Mouse (Mus musculus): ENCODE results near the gene Gm20521. TPM values are rescaled to one million over a fixed set of nuclear protein-coding genes. Genes with fewer than 3 reads are reported as not detected.
"Not testable (repeated sequence)": the region's sequence is repeated elsewhere in the genome, so short reads cannot be mapped to it uniquely, and the experiment has no call there.

The Gm20521 gene
- polyA plus RNA-seq, 1 experiment from 2014 or later = not detected

- H3K27me3 ChIP-seq (ENCODE audit: control insufficient read depth, insufficient read depth, low read depth, low read length); H3K9ac ChIP-seq (ENCODE audit: low read depth, low read length); H3K4me2 ChIP-seq (ENCODE audit: low read depth, low read length); H3K36me3 ChIP-seq (ENCODE audit: control insufficient read depth, insufficient read depth); H3K4me1 ChIP-seq (ENCODE audit: control insufficient read depth, low read depth, low read length); H3K9me3 ChIP-seq (replicated peaks; ENCODE audit: control insufficient read depth, low read length); H3K4me3 ChIP-seq (ENCODE audit: low read depth, low read length); H3K27ac ChIP-seq (ENCODE audit: low read length); ATAC-seq (ENCODE audit: low read depth): not testable (repeated sequence)
- 72% methylated on average over 9 of the region's 11 CpGs for WGBS (ENCODE audit: insufficient replicate concordance)
Measured at GRCm38 (mm10) chr14:54947008-54947407, 63.8 kb downstream of the Gm20521 start.

Other genes with a start within 250 kb of the Gm20521 start
- not detected in 2 replicates for gene Gm17606, start 242.5 kb upstream of the Gm20521 start, polyA plus RNA-seq (2015; fragmentation: Nextera tagmentation; extraction: Ambion mirVana)
- gene Cdh24, start 242.1 kb upstream of the Gm20521 start, polyA plus RNA-seq (2015; fragmentation: Nextera tagmentation; extraction: Ambion mirVana) = 0.13 and 0.25 TPM in 2 replicates
- 40.2 and 42.6 TPM in 2 replicates for gene 1700123O20Rik, start 197.2 kb upstream of the Gm20521 start, polyA plus RNA-seq (2015; fragmentation: Nextera tagmentation; extraction: Ambion mirVana)
- 43.5 and 45.1 TPM in 2 replicates for gene Acin1, start 196.5 kb upstream of the Gm20521 start, polyA plus RNA-seq (2015; fragmentation: Nextera tagmentation; extraction: Ambion mirVana)
- gene Gm29776, start 184.6 kb upstream of the Gm20521 start, polyA plus RNA-seq (2015; fragmentation: Nextera tagmentation; extraction: Ambion mirVana) = 0.05 and 0.06 TPM in 2 replicates
- 10.4 and 11.7 TPM in 2 replicates for gene Cebpe, start 171.3 kb upstream of the Gm20521 start, polyA plus RNA-seq (2015; fragmentation: Nextera tagmentation; extraction: Ambion mirVana)
- 3.0 and 4.9 TPM in 2 replicates for gene Slc7a8, start 101.5 kb upstream of the Gm20521 start, polyA plus RNA-seq (2015; fragmentation: Nextera tagmentation; extraction: Ambion mirVana)
- not detected in 2 replicates for gene Rnf212b, start 69.3 kb upstream of the Gm20521 start, polyA plus RNA-seq (2015; fragmentation: Nextera tagmentation; extraction: Ambion mirVana)
- gene Homez, start 12.5 kb upstream of the Gm20521 start, polyA plus RNA-seq (2015; fragmentation: Nextera tagmentation; extraction: Ambion mirVana) = 2.4 and 2.7 TPM in 2 replicates
- gene Ppp1r3e, start 5.9 kb upstream of the Gm20521 start, polyA plus RNA-seq (2015; fragmentation: Nextera tagmentation; extraction: Ambion mirVana) = 0.51 and 0.55 TPM in 2 replicates
- 0.42 and 0.69 TPM in 2 replicates for gene Bcl2l2, start 64 bp upstream of the Gm20521 start, polyA plus RNA-seq (2015; fragmentation: Nextera tagmentation; extraction: Ambion mirVana)
- gene Pabpn1, start 9.1 kb downstream of the Gm20521 start, polyA plus RNA-seq (2015; fragmentation: Nextera tagmentation; extraction: Ambion mirVana) = 30.1 and 32.0 TPM in 2 replicates
- 1.3 and 1.5 TPM in 2 replicates for gene Slc22a17, start 29.7 kb downstream of the Gm20521 start, polyA plus RNA-seq (2015; fragmentation: Nextera tagmentation; extraction: Ambion mirVana)
- gene Efs, start 42.7 kb downstream of the Gm20521 start, polyA plus RNA-seq (2015; fragmentation: Nextera tagmentation; extraction: Ambion mirVana) = 0.26 and 0.42 TPM in 2 replicates
- gene Il25, start 49.3 kb downstream of the Gm20521 start, polyA plus RNA-seq (2015; fragmentation: Nextera tagmentation; extraction: Ambion mirVana) = not detected in 2 replicates
- 0.20 TPM in 1 of 2 replicates, not detected in the other for gene Cmtm5, start 52.8 kb downstream of the Gm20521 start, polyA plus RNA-seq (2015; fragmentation: Nextera tagmentation; extraction: Ambion mirVana)
- 0.51 and 0.54 TPM in 2 replicates for gene Myh6, start 83.5 kb downstream of the Gm20521 start, polyA plus RNA-seq (2015; fragmentation: Nextera tagmentation; extraction: Ambion mirVana)
- not detected in 2 replicates for gene Gm17428, start 93.5 kb downstream of the Gm20521 start, polyA plus RNA-seq (2015; fragmentation: Nextera tagmentation; extraction: Ambion mirVana)
- gene Myh7, start 111.2 kb downstream of the Gm20521 start, polyA plus RNA-seq (2015; fragmentation: Nextera tagmentation; extraction: Ambion mirVana) = 1.8 and 3.1 TPM in 2 replicates
- 28.8 and 32.0 TPM in 2 replicates for gene Ngdn, start 132.0 kb downstream of the Gm20521 start, polyA plus RNA-seq (2015; fragmentation: Nextera tagmentation; extraction: Ambion mirVana)
- gene Zfhx2, start 208.9 kb downstream of the Gm20521 start, polyA plus RNA-seq (2015; fragmentation: Nextera tagmentation; extraction: Ambion mirVana) = 0.84 and 1.1 TPM in 2 replicates
- gene Thtpa, start 211.3 kb downstream of the Gm20521 start, polyA plus RNA-seq (2015; fragmentation: Nextera tagmentation; extraction: Ambion mirVana) = 5.1 and 5.3 TPM in 2 replicates
- gene Ap1g2, start 223.2 kb downstream of the Gm20521 start, polyA plus RNA-seq (2015; fragmentation: Nextera tagmentation; extraction: Ambion mirVana) = 16.9 and 19.8 TPM in 2 replicates
- not detected in 2 replicates for gene Jph4, start 233.5 kb downstream of the Gm20521 start, polyA plus RNA-seq (2015; fragmentation: Nextera tagmentation; extraction: Ambion mirVana)

Data from liver, embryonic 16.5 days (tissue).